In genomic region chr11:102227270-102228190, GRCm38 (mm10) we compare ENCODE assay signal across 8 mouse cellular contexts. TPM values are rescaled to one million over a fixed set of nuclear protein-coding genes. Genes with fewer than 3 reads are reported as not detected.
DNase-seq lines count a peak whose midpoint lies in the region; ATAC-seq and TF ChIP-seq lines count a peak whose summit lies in the region.

No protein-coding gene starts in this region.

- H3K79me2 ChIP-seq in MEL (ENCODE audit: control insufficient read depth, insufficient read depth, low read length, poor library complexity): no peaks in the 10 kb centered on the region; the same call in 1 of the 2 replicates

- H3K27ac ChIP-seq in MEL (ENCODE audit: control insufficient read depth, low read depth, low read length): no peak overlapping the region
- H3K27ac ChIP-seq in forebrain, embryonic 15.5 days (replicated peaks): peak overlapping the region; percentile 98

- TF ChIP-seq EP300 in MEL (IDR thresholded peaks at IDR 0.05; ENCODE audit: low read depth in 1 of 2, low read length in 2 of 2): no peak

- peaks cover 0 to 6% of the 10 kb centered on the region in 2 experiments; a peak in 2 of 4 replicates for H3K36me3 ChIP-seq in MEL (ENCODE audit: control insufficient read depth in 1 of 2, insufficient read depth in 2 of 2, low read length in 2 of 2)
- peaks cover 5% of the 10 kb centered on the region; the same call in 1 of the 2 replicates for H3K36me3 ChIP-seq in forebrain, embryonic 15.5 days

- TF ChIP-seq RAD21 in MEL (IDR thresholded peaks at IDR 0.05; ENCODE audit: low read depth, low read length): no peak

- H3K9me3 ChIP-seq in MEL (replicated peaks; ENCODE audit: insufficient read depth, low read length): no peaks in the 10 kb centered on the region
- no peaks in the 10 kb centered on the region for H3K9me3 ChIP-seq in forebrain, embryonic 15.5 days

- DNase-seq in heart, adult 11 months: peak; percentile 94
- DNase-seq in heart, adult 9 months (ENCODE audit: low spot score in 2 of 2): no peak
- DNase-seq in MEL (ENCODE audit: low read depth, low spot score): no peak
- DNase-seq in mesoderm, embryonic 11.5 days (ENCODE audit: low read depth, low spot score): peak; percentile 49
- DNase-seq in layer of hippocampus, adult 9-11 months: no peak
- DNase-seq in spleen, postnatal 4 days (ENCODE audit: low spot score in 2 of 2): no peak
- no peak for DNase-seq in lung, postnatal 14 days

- peak overlapping the region; percentile 63 to 71 for H3K4me3 ChIP-seq in MEL (ENCODE audit: control insufficient read depth in 1 of 2, insufficient read depth in 1 of 2, low read depth in 2 of 2, low read length in 2 of 2)
- H3K4me3 ChIP-seq in forebrain, embryonic 15.5 days: peak overlapping the region; percentile 87

- peak; percentile 44 for ATAC-seq in forebrain, embryonic 15.5 days (replicated peaks)

- H3K9ac ChIP-seq in MEL (ENCODE audit: control insufficient read depth, low read depth, low read length, poor library complexity, severe bottlenecking): peak overlapping the region; percentile 24
- H3K9ac ChIP-seq in forebrain, embryonic 15.5 days (replicated peaks): peak overlapping the region; percentile 95

- H3K27me3 ChIP-seq in MEL (ENCODE audit: control insufficient read depth in 1 of 2, insufficient read depth in 2 of 2, low read length in 2 of 2): no peaks in the 10 kb centered on the region
- no peaks in the 10 kb centered on the region for H3K27me3 ChIP-seq in forebrain, embryonic 15.5 days

- 3% methylated on average over 12 of the region's 12 CpGs for WGBS in forebrain, embryonic 15.5 days

- H3K4me1 ChIP-seq in MEL (ENCODE audit: control insufficient read depth in 1 of 2, insufficient read depth in 2 of 2, low read length in 2 of 2): peaks cover 16 to 28% of the 10 kb centered on the region in 2 experiments
- peaks cover 75% of the 10 kb centered on the region for H3K4me1 ChIP-seq in forebrain, embryonic 15.5 days

- TF ChIP-seq POLR2A in MEL (IDR thresholded peaks at IDR 0.05; ENCODE audit: control insufficient read depth in 1 of 2, insufficient read depth in 1 of 2, low read depth in 1 of 2, low read length in 2 of 2, poor library complexity in 1 of 2): no peak

- no peak for TF ChIP-seq CTCF in MEL (IDR thresholded peaks at IDR 0.05 in 2 of 3, conservative IDR thresholded peaks at IDR 0.05 in 1 of 3; ENCODE audit: control insufficient read depth in 1 of 3, insufficient read depth in 1 of 3, low read depth in 2 of 3, low read length in 3 of 3, poor library complexity in 1 of 3, severe bottlenecking in 1 of 3)

- peak overlapping the region; percentile 80 for H3K4me2 ChIP-seq in forebrain, embryonic 15.5 days (replicated peaks)

TF ChIP-seq in MEL, 35 proteins besides CTCF, POLR2A, EP300 and RAD21:
- TF ChIP-seq ZNF384 (IDR thresholded peaks at IDR 0.05; ENCODE audit: low read depth, low read length): peak; percentile 79
- TF ChIP-seq SIN3A (IDR thresholded peaks at IDR 0.05; ENCODE audit: low read length): no peak

RNA-seq across cellular contexts. Expression of gene Hdac5, which starts 2.4 kb away (rescaled TPM):
- total RNA-seq in MEL (2012; rRNA removed): 9.1 and 10.4 TPM in 2 replicates
- polyA plus RNA-seq in MEL (2012; ENCODE audit: insufficient read depth in 1 of 2, insufficient read length in 2 of 2, low read depth in 1 of 2, low replicate concordance in 2 of 2, missing spikeins in 1 of 2): 10 to 100 TPM in 1 of 2 experiments, not detected in 1; 29.3 TPM
- polyA plus RNA-seq in forebrain, embryonic 15.5 days (2015; fragmentation: Nextera tagmentation; extraction: Ambion mirVana): 127 and 129 TPM in 2 replicates

RNA-seq across cellular contexts. Expression of gene BC030867, which starts 21.2 kb away (rescaled TPM):
- 19.5 and 20.0 TPM in 2 replicates for total RNA-seq in MEL (2012; rRNA removed)
- 10 to 100 TPM; 36.2 to 51.7 TPM for polyA plus RNA-seq in MEL (2012; ENCODE audit: insufficient read depth in 1 of 2, insufficient read length in 2 of 2, low read depth in 1 of 2, low replicate concordance in 2 of 2, missing spikeins in 1 of 2)
- polyA plus RNA-seq in forebrain, embryonic 15.5 days (2015; fragmentation: Nextera tagmentation; extraction: Ambion mirVana): 5.6 and 7.0 TPM in 2 replicates

RNA-seq across cellular contexts. Expression of gene G6pc3, which starts 38.1 kb away (rescaled TPM):
- total RNA-seq in MEL (2012; rRNA removed): 46.4 and 48.9 TPM in 2 replicates
- polyA plus RNA-seq in MEL (2012; ENCODE audit: insufficient read depth in 1 of 2, insufficient read length in 2 of 2, low read depth in 1 of 2, low replicate concordance in 2 of 2, missing spikeins in 1 of 2): 100 to 1,000 TPM in 1 of 2 experiments, not detected in 1; 104 TPM
- polyA plus RNA-seq in forebrain, embryonic 15.5 days (2015; fragmentation: Nextera tagmentation; extraction: Ambion mirVana): 21.5 and 23.7 TPM in 2 replicates

RNA-seq across cellular contexts. Expression of gene Asb16, which starts 41.0 kb away (rescaled TPM):
- 3.9 and 4.4 TPM in 2 replicates for total RNA-seq in MEL (2012; rRNA removed)
- 1 to 10 TPM in 1 of 2 experiments, not detected in 1; 8.5 TPM for polyA plus RNA-seq in MEL (2012; ENCODE audit: insufficient read depth in 1 of 2, insufficient read length in 2 of 2, low read depth in 1 of 2, low replicate concordance in 2 of 2, missing spikeins in 1 of 2)
- not detected in 2 replicates for polyA plus RNA-seq in forebrain, embryonic 15.5 days (2015; fragmentation: Nextera tagmentation; extraction: Ambion mirVana)

RNA-seq across cellular contexts. Expression of gene Lsm12, which starts 42.4 kb away (rescaled TPM):
- total RNA-seq in MEL (2012; rRNA removed): 74.2 and 75.0 TPM in 2 replicates
- 100 to 1,000 TPM; 128 to 150 TPM for polyA plus RNA-seq in MEL (2012; ENCODE audit: insufficient read depth in 1 of 2, insufficient read length in 2 of 2, low read depth in 1 of 2, low replicate concordance in 2 of 2, missing spikeins in 1 of 2)
- polyA plus RNA-seq in forebrain, embryonic 15.5 days (2015; fragmentation: Nextera tagmentation; extraction: Ambion mirVana): 114 and 118 TPM in 2 replicates

Comparison
In these comparisons a context has a peak if more than half of its experiments do, and no peak if none do; other contexts are left out.
1. DNase-seq: peak in heart, adult 11 months (single experiment) and mesoderm, embryonic 11.5 days (single experiment); none in heart, adult 9 months (0 of 2), MEL (single experiment), layer of hippocampus, adult 9-11 months (single experiment), spleen, postnatal 4 days (0 of 2) and lung, postnatal 14 days (single experiment).